Mouse (Mus musculus) ES-Bruce4 (cell line): ENCODE measurements around the gene Napepld.

ENCODE experiments used
- CTCF ChIP-seq: IDR thresholded peaks from one replicate; pipeline ENCODE4 v1.8.1; 2011; ENCODE audit warnings: low read depth, low read length
- EP300 ChIP-seq: IDR thresholded peaks from 2 replicates; pipeline ENCODE4 v1.6.1; 2011; ENCODE audit warnings: low read depth, low read length; ENCODE audit not compliant: insufficient read depth
- POLR2A ChIP-seq: IDR thresholded peaks from one replicate; pipeline ENCODE4 v1.8.1; 2011; ENCODE audit warnings: low read length; ENCODE audit not compliant: insufficient read depth

- no peak for TF ChIP-seq CTCF
- no peak for TF ChIP-seq POLR2A
- no peak for TF ChIP-seq EP300
Observed at GRCm38 (mm10) chr5:21714447-21714846, 13.3 kb upstream of the Napepld start.
